Comparison of ENCODE assay signal across 13 mouse cellular contexts in the genomic region with DNA sequence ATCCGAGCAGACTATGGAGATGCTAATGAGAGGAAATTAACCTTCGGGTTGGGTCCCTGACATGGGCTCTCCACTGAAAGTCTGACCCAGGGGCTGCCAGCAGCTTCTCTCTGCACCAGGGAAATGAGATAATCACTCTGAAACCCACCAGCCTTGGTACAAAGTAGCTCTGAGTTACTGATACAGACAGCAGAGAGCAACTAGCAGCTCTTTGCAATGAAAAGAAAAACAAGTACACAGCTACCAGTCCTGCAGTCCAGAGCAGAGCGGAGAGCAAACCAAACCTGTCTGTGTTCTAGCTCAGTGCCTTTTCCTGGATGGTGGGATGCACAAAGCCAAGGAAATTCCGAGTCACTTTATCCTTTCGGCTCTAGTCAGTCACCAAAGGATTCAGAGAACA. TPM values are rescaled to one million over a fixed set of nuclear protein-coding genes. Genes with fewer than 3 reads are reported as not detected.
DNase-seq lines count a peak whose midpoint lies in the region; ATAC-seq lines count a peak whose summit lies in the region.
"Had no signal": no experiment of that assay in that cellular context is flagged by ENCODE, and none has a peak within 500 bp of the region (broad histone marks: within the 10 kb centered on the region; RNA-seq: fewer than 3 reads in every experiment).

No protein-coding gene starts in this region.

- H3K27me3 ChIP-seq in kidney, embryonic 15.5 days: peaks cover 4% of the 10 kb centered on the region; the same call in 1 of the 2 replicates
- H3K27me3 ChIP-seq in forebrain, embryonic 14.5 days (replicated peaks; ENCODE audit: control insufficient read depth, insufficient read depth, low read length): peaks cover 69% of the 10 kb centered on the region
- peaks cover 78% of the 10 kb centered on the region for H3K27me3 ChIP-seq in midbrain, embryonic 11.5 days (ENCODE audit: control insufficient read depth, insufficient read depth, low read length)

- peaks cover 29% of the 10 kb centered on the region; the same call in 1 of the 2 replicates for H3K36me3 ChIP-seq in kidney, embryonic 15.5 days
- H3K36me3 ChIP-seq in forebrain, embryonic 14.5 days (ENCODE audit: control insufficient read depth, insufficient read depth, low read length): no peaks in the 10 kb centered on the region
- H3K36me3 ChIP-seq in midbrain, embryonic 11.5 days (ENCODE audit: control insufficient read depth, insufficient read depth, low read length): no peaks in the 10 kb centered on the region

- peak overlapping the region; percentile 81 for H3K27ac ChIP-seq in kidney, embryonic 15.5 days
- H3K27ac ChIP-seq in forebrain, embryonic 14.5 days (ENCODE audit: low read depth, low read length): peak overlapping the region; percentile 67
- H3K27ac ChIP-seq in midbrain, embryonic 11.5 days (ENCODE audit: low read depth, low read length): peak overlapping the region; percentile 84
- H3K27ac ChIP-seq: liver, embryonic 14.5 days had no signal

- H3K9me3 ChIP-seq in kidney, embryonic 15.5 days (replicated peaks): no peaks in the 10 kb centered on the region
- no peaks in the 10 kb centered on the region for H3K9me3 ChIP-seq in forebrain, embryonic 14.5 days (replicated peaks; ENCODE audit: control insufficient read depth, low read length)
- H3K9me3 ChIP-seq in midbrain, embryonic 11.5 days (ENCODE audit: control insufficient read depth, low read length): no peaks in the 10 kb centered on the region

- DNase-seq in kidney, adult 9 months: no peak
- peak; percentile 27 for DNase-seq in embryo, embryonic 10.5 days (ENCODE audit: low spot score)
- DNase-seq in forebrain, embryonic 14.5 days (ENCODE audit: low spot score): no peak
- no peak for DNase-seq in midbrain, embryonic 11.5 days (ENCODE audit: low spot score, missing footprints)
- no peak for DNase-seq in frontal cortex, adult 2 months (ENCODE audit: extremely low spot score in 1 of 2, low spot score in 1 of 2)
- DNase-seq: adrenal gland, postnatal 25 days had no signal

- H3K4me2 ChIP-seq in kidney, embryonic 15.5 days: no peak overlapping the region
- H3K4me2 ChIP-seq in forebrain, embryonic 14.5 days (ENCODE audit: low read length): peak overlapping the region; percentile 25; the same call in 1 of the 2 replicates
- peak overlapping the region; percentile 77 for H3K4me2 ChIP-seq in midbrain, embryonic 11.5 days

- 27% methylated on average over 5 of the region's 5 CpGs for WGBS in kidney, embryonic 15.5 days
- WGBS in forebrain, embryonic 14.5 days: 11% methylated on average over 5 of the region's 5 CpGs
- 7% methylated on average over 5 of the region's 5 CpGs for WGBS in midbrain, embryonic 11.5 days

- no peak overlapping the region for H3K4me3 ChIP-seq in kidney, embryonic 15.5 days (replicated peaks)
- no peak overlapping the region for H3K4me3 ChIP-seq in forebrain, embryonic 14.5 days (ENCODE audit: low read depth, low read length)
- peak overlapping the region; percentile 10; the same call in 1 of the 2 replicates for H3K4me3 ChIP-seq in midbrain, embryonic 11.5 days (ENCODE audit: low read depth, low read length)
- H3K4me3 ChIP-seq: erythroblast, embryonic 14.5 days had no signal

- no peak for ATAC-seq in kidney, embryonic 15.5 days (replicated peaks; ENCODE audit: low FRiP score)
- no peak for ATAC-seq in forebrain, embryonic 14.5 days
- no peak for ATAC-seq in midbrain, embryonic 11.5 days (ENCODE audit: low FRiP score)
- ATAC-seq in erythroblast, adult 5-6 weeks (replicated peaks; ENCODE audit: low FRiP score, poor library complexity, severe bottlenecking): no peak
- no peak for ATAC-seq in monocyte, adult 5-6 weeks (replicated peaks; ENCODE audit: insufficient number of reproducible peaks, low FRiP score, low TSS enrichment, poor library complexity, severe bottlenecking)
- ATAC-seq: intestine, postnatal 0 days had no signal

- peaks cover 68% of the 10 kb centered on the region for H3K4me1 ChIP-seq in kidney, embryonic 15.5 days
- peaks cover 9% of the 10 kb centered on the region for H3K4me1 ChIP-seq in forebrain, embryonic 14.5 days (ENCODE audit: control insufficient read depth, insufficient read depth, low read length)
- H3K4me1 ChIP-seq in midbrain, embryonic 11.5 days (ENCODE audit: control insufficient read depth, insufficient read depth, low read length): peaks cover 45% of the 10 kb centered on the region

- H3K9ac ChIP-seq in kidney, embryonic 15.5 days: 0 out of 2 replicates have a peak overlapping the region, but pooled peaks have one; percentile 10
- H3K9ac ChIP-seq in forebrain, embryonic 14.5 days (ENCODE audit: low read length): peak overlapping the region; percentile 53
- H3K9ac ChIP-seq in midbrain, embryonic 11.5 days (ENCODE audit: low read length): peak overlapping the region; percentile 50
- H3K9ac ChIP-seq: liver, embryonic 14.5 days had no signal

RNA-seq across cellular contexts. Expression of a gene that starts 23.1 kb away (rescaled TPM):
- 230 and 240 TPM in 2 replicates for polyA plus RNA-seq in kidney, embryonic 15.5 days (2015; fragmentation: Nextera tagmentation; extraction: Ambion mirVana)
- polyA plus RNA-seq in forebrain, embryonic 14.5 days (2014; fragmentation: Nextera tagmentation; extraction: Ambion mirVana): 73.7 and 82.5 TPM in 2 replicates
- polyA plus RNA-seq in midbrain, embryonic 11.5 days (2014; fragmentation: Nextera tagmentation; extraction: Ambion mirVana): 114 and 122 TPM in 2 replicates
- 29.0 and 30.2 TPM in 2 replicates for polyA plus RNA-seq in frontal cortex, adult 2 months (2012; rRNA removed)
- total RNA-seq in erythroblast, adult 5-6 weeks (2015; ENCODE audit: low replicate concordance): not detected in 2 replicates
- not detected in 2 replicates for total RNA-seq in erythroblast, adult 5-6 weeks (2017; ENCODE audit: low replicate concordance)
- total RNA-seq in monocyte, adult 5-6 weeks (2017): not detected in 3 replicates
- total RNA-seq: megakaryocyte, adult 5-6 weeks had no signal
- polyA plus RNA-seq: erythroblast, embryonic 14.5 days had no signal
